Mouse (Mus musculus) MEL (cell line): ENCODE results near the gene Txndc17. TPM values are rescaled to one million over a fixed set of nuclear protein-coding genes. Genes with fewer than 3 reads are reported as not detected.

Experiments used
- DNase-seq: peaks from one replicate; pipeline ENCODE4 v3.0.0; 2011; ENCODE audit warnings: low read depth, low spot score
- H3K27ac ChIP-seq: 2 replicates; pipeline ENCODE4 v1.5.1; 2012; ENCODE audit warnings: low read depth, mild to moderate bottlenecking, control low read depth, low read length, moderate library complexity; ENCODE audit not compliant: control insufficient read depth
- H3K27me3 ChIP-seq, 2 experiments: fragments of 150-350 bp in 1 of 2; sonication (generic) in 1 of 2; 2 replicates each; pipeline ENCODE4 v1.6.1; 2012; ENCODE audit warnings: low read length in 2 of 2, mild to moderate bottlenecking in 2 of 2, improper control_type of control experiment in 1 of 2, moderate library complexity in 1 of 2; ENCODE audit not compliant: insufficient read depth in 2 of 2, control insufficient read depth in 1 of 2
- H3K36me3 ChIP-seq, 2 experiments: 2 replicates each; pipeline ENCODE4 v1.6.1; 2012 to 2014; ENCODE audit warnings: low read length in 2 of 2, improper control_type of control experiment in 1 of 2, inconsistent platforms in 1 of 2, mild to moderate bottlenecking in 1 of 2; ENCODE audit not compliant: insufficient read depth in 2 of 2, control insufficient read depth in 1 of 2
- H3K4me1 ChIP-seq, 2 experiments: fragments of 150-350 bp in 1 of 2; sonication (generic) in 1 of 2; 2 replicates each; pipeline ENCODE4 v1.6.1; 2012; ENCODE audit warnings: low read length in 2 of 2, improper control_type of control experiment in 1 of 2, mild to moderate bottlenecking in 1 of 2; ENCODE audit not compliant: insufficient read depth in 2 of 2, control insufficient read depth in 1 of 2
- H3K4me3 ChIP-seq, 2 experiments: fragments of 150-350 bp in 1 of 2; sonication (generic) in 1 of 2; 2 replicates each; pipeline ENCODE4 v1.5.1; 2012; ENCODE audit warnings: low read depth in 2 of 2, low read length in 2 of 2, mild to moderate bottlenecking in 2 of 2, moderate library complexity in 2 of 2, control low read depth in 1 of 2, improper control_type of control experiment in 1 of 2; ENCODE audit not compliant: control insufficient read depth in 1 of 2, insufficient read depth in 1 of 2
- H3K79me2 ChIP-seq: 2 replicates; pipeline ENCODE4 v1.6.1; 2012; ENCODE audit warnings: mild to moderate bottlenecking, low read length, moderate library complexity; ENCODE audit not compliant: control insufficient read depth, poor library complexity, insufficient read depth
- H3K9ac ChIP-seq: 2 replicates; pipeline ENCODE4 v1.6.1; 2012; ENCODE audit warnings: low read depth, mild to moderate bottlenecking, control low read depth, low read length, moderate library complexity; ENCODE audit not compliant: control insufficient read depth, poor library complexity, severe bottlenecking
- H3K9me3 ChIP-seq: fragments of 150-350 bp; sonication (generic); replicated peaks from 2 replicates; pipeline ENCODE4 v1.6.1; 2012; ENCODE audit warnings: mild to moderate bottlenecking, low read length, improper control_type of control experiment, moderate library complexity; ENCODE audit not compliant: insufficient read depth
- CHD2 ChIP-seq: IDR thresholded peaks from 2 replicates; pipeline ENCODE4 v1.6.1; 2011; ENCODE audit warnings: low read length, improper control_type of control experiment
- CTCF ChIP-seq, 3 experiments: IDR thresholded peaks in 2 of 3; conservative IDR thresholded peaks in 1 of 3; 2 replicates each; pipeline ENCODE4 v1.5.1; 2011 to 2012; ENCODE audit warnings: low read length in 3 of 3, low read depth in 2 of 3, mild to moderate bottlenecking in 2 of 3, improper control_type of control experiment in 1 of 3, inconsistent platforms in 1 of 3, mixed read lengths in 1 of 3, moderate library complexity in 1 of 3; ENCODE audit not compliant: control insufficient read depth in 1 of 3, insufficient read depth in 1 of 3, poor library complexity in 1 of 3, severe bottlenecking in 1 of 3
- ELF1 ChIP-seq: IDR thresholded peaks from 2 replicates; pipeline ENCODE4 v1.6.1; 2014; ENCODE audit warnings: low read depth, mild to moderate bottlenecking, inconsistent platforms, low read length, improper control_type of control experiment, moderate library complexity
- EP300 ChIP-seq, 2 experiments: IDR thresholded peaks; 2 replicates each; pipeline ENCODE4 v1.6.1; 2011; ENCODE audit warnings: improper control_type of control experiment in 2 of 2, low read length in 2 of 2, low read depth in 1 of 2, mild to moderate bottlenecking in 1 of 2
- ETS1 ChIP-seq: IDR thresholded peaks from 2 replicates; pipeline ENCODE4 v1.6.1; 2012; ENCODE audit warnings: low read depth, mild to moderate bottlenecking, inconsistent platforms, low read length, improper control_type of control experiment, moderate library complexity
- GABPA ChIP-seq: IDR thresholded peaks from 2 replicates; pipeline ENCODE4 v1.6.1; 2012; ENCODE audit warnings: low read depth, mild to moderate bottlenecking, inconsistent platforms, low read length, improper control_type of control experiment, moderate library complexity
- HCFC1 ChIP-seq: IDR thresholded peaks from 2 replicates; pipeline ENCODE4 v1.6.1; 2012; ENCODE audit warnings: low read depth, mild to moderate bottlenecking, inconsistent platforms, low read length, improper control_type of control experiment, moderate library complexity
- JUND ChIP-seq: IDR thresholded peaks from 2 replicates; pipeline ENCODE4 v1.6.1; 2011; ENCODE audit warnings: low read depth, mild to moderate bottlenecking, improper control_type of control experiment, low read length
- KAT2A ChIP-seq: conservative IDR thresholded peaks from 2 replicates; pipeline ENCODE4 v1.6.1; 2012; ENCODE audit warnings: low read depth, low read length, improper control_type of control experiment, inconsistent platforms
- MAFK ChIP-seq: IDR thresholded peaks from 2 replicates; pipeline ENCODE4 v1.6.1; 2011; ENCODE audit warnings: low read depth, mild to moderate bottlenecking, low read length, improper control_type of control experiment, borderline replicate concordance
- MAX ChIP-seq: IDR thresholded peaks from 2 replicates; pipeline ENCODE4 v1.6.1; 2011; ENCODE audit warnings: low read length, improper control_type of control experiment
- MAZ ChIP-seq: IDR thresholded peaks from 2 replicates; pipeline ENCODE4 v1.6.1; 2012; ENCODE audit warnings: low read depth, mild to moderate bottlenecking, inconsistent platforms, low read length, improper control_type of control experiment
- MYC ChIP-seq: IDR thresholded peaks from 2 replicates; pipeline ENCODE4 v1.6.1; 2011; ENCODE audit warnings: low read depth, mild to moderate bottlenecking, low read length, improper control_type of control experiment, moderate library complexity
- NELFE ChIP-seq: IDR thresholded peaks from 2 replicates; pipeline ENCODE4 v1.6.1; 2011; ENCODE audit warnings: low read depth, low read length, improper control_type of control experiment
- NRF1 ChIP-seq: IDR thresholded peaks from 2 replicates; pipeline ENCODE4 v1.6.1; 2014; ENCODE audit warnings: low read depth, mild to moderate bottlenecking, inconsistent platforms, low read length, improper control_type of control experiment, moderate library complexity; ENCODE audit not compliant: poor library complexity, insufficient read depth, severe bottlenecking
- POLR2A ChIP-seq, 2 experiments: IDR thresholded peaks; 2 replicates each; pipeline ENCODE4 v1.6.1; 2011 to 2012; ENCODE audit warnings: low read length in 2 of 2, mild to moderate bottlenecking in 2 of 2, control low read depth in 1 of 2, improper control_type of control experiment in 1 of 2, low read depth in 1 of 2, moderate library complexity in 1 of 2; ENCODE audit not compliant: control insufficient read depth in 1 of 2, insufficient read depth in 1 of 2, poor library complexity in 1 of 2
- POLR2AphosphoS2 ChIP-seq: IDR thresholded peaks from 2 replicates; pipeline ENCODE4 v1.6.1; 2011; ENCODE audit warnings: low read length, improper control_type of control experiment
- SIN3A ChIP-seq: IDR thresholded peaks from 2 replicates; pipeline ENCODE4 v1.6.1; 2012; ENCODE audit warnings: low read length, improper control_type of control experiment, inconsistent platforms
- TAL1 ChIP-seq: IDR thresholded peaks from 2 replicates; pipeline ENCODE4 v1.6.1; 2012; ENCODE audit warnings: mild to moderate bottlenecking, inconsistent platforms, low read length, moderate library complexity, mixed read lengths
- TBP ChIP-seq: IDR thresholded peaks from 2 replicates; pipeline ENCODE4 v1.8.0; 2011; ENCODE audit warnings: low read depth, low read length, improper control_type of control experiment
- TCF12 ChIP-seq: IDR thresholded peaks from 2 replicates; pipeline ENCODE4 v1.6.1; 2014; ENCODE audit warnings: low read depth, mild to moderate bottlenecking, inconsistent platforms, low read length, improper control_type of control experiment, moderate library complexity
- USF1 ChIP-seq: IDR thresholded peaks from 2 replicates; pipeline ENCODE4 v1.6.1; 2014; ENCODE audit warnings: low read depth, mild to moderate bottlenecking, inconsistent platforms, low read length, improper control_type of control experiment, moderate library complexity
- ZC3H11A ChIP-seq: IDR thresholded peaks from 2 replicates; pipeline ENCODE4 v1.6.1; 2012; ENCODE audit warnings: low read depth, mild to moderate bottlenecking, inconsistent platforms, low read length, improper control_type of control experiment
- ZMIZ1 ChIP-seq: IDR thresholded peaks from 2 replicates; pipeline ENCODE4 v1.6.1; 2012; ENCODE audit warnings: low read depth, mild to moderate bottlenecking, inconsistent platforms, low read length, improper control_type of control experiment, moderate library complexity
- ZNF384 ChIP-seq: IDR thresholded peaks from 2 replicates; pipeline ENCODE4 v1.6.1; 2012; ENCODE audit warnings: low read depth, mild to moderate bottlenecking, inconsistent platforms, low read length, improper control_type of control experiment
- polyA plus RNA-seq, 2 experiments: library from polyadenylated mRNA; stranded (reverse) in 1 of 2; unstranded in 1 of 2; fragments of >175 nt in 1 of 2; fragments of >200 nt in 1 of 2; gene quantifications; 2 replicates each; pipeline versions ENCODE4 v1.2.1 to v1.2.4; 2012; ENCODE audit warnings: low replicate concordance in 2 of 2, low read depth in 1 of 2; ENCODE audit not compliant: insufficient read length in 2 of 2, insufficient read depth in 1 of 2, missing spikeins in 1 of 2
- total RNA-seq: library from RNA; depleted of rRNA; stranded (reverse); fragments of 300-350 nt; gene quantifications from 2 replicates; pipeline ENCODE4 v1.2.3, GENCODE M21; 2012

Txndc17 gene
- total and polyA plus RNA-seq, 3 experiments, result 194 to 196 TPM; not detected in 1

- peak; percentile 60 for TF ChIP-seq ZNF384
- no peak for TF ChIP-seq TAL1
These were observed 559 bp downstream of the Txndc17 start (continued) for GRCm38 (mm10) chr11:72207834-72208377.

GRCm38 (mm10) chr11:72214591-72215409 lies 7.5 kb downstream of the Txndc17 start:
- peak overlapping the region; percentile 64 for H3K9ac ChIP-seq
- peaks cover 0 to 4% of the 10 kb centered on the region in 2 experiments; a peak in 2 of 4 replicates for H3K36me3 ChIP-seq
- H3K79me2 ChIP-seq, result peaks cover 3% of the 10 kb centered on the region
- peak; percentile 99 for DNase-seq
- H3K4me1 ChIP-seq, result peaks cover 0 to 7% of the 10 kb centered on the region in 2 experiments; a peak in 2 of 4 replicates
- no peaks in the 10 kb centered on the region for H3K27me3 ChIP-seq
- H3K27ac ChIP-seq, result no peak overlapping the region
- H3K9me3 ChIP-seq, result no peaks in the 10 kb centered on the region
- H3K4me3 ChIP-seq, result peak overlapping the region; percentile 87 to 90
- peak; percentile 57 for TF ChIP-seq TCF12
- TF ChIP-seq ETS1, result peak; percentile 70
- peak; percentile 63; the same call in 1 of the 2 replicates for TF ChIP-seq NELFE
- peak; percentile 95 for TF ChIP-seq SIN3A
- peak; percentile 61 to 79; a peak in 3 of 4 replicates for TF ChIP-seq POLR2A (IDR thresholded peaks at IDR 0.05; ENCODE audit: control insufficient read depth in 1 of 2, insufficient read depth in 1 of 2, low read depth in 1 of 2, low read length in 2 of 2, poor library complexity in 1 of 2)
- no peak; the same call in 1 of the 2 replicates for TF ChIP-seq KAT2A
- peak; percentile 53; the same call in 1 of the 2 replicates for TF ChIP-seq USF1
- TF ChIP-seq ZC3H11A, result no peak
- peak; percentile 42; the same call in 1 of the 2 replicates for TF ChIP-seq TBP
- no peak for TF ChIP-seq MAZ
- TF ChIP-seq EP300 (IDR thresholded peaks at IDR 0.05; ENCODE audit: low read depth in 1 of 2, low read length in 2 of 2), result peak in 1 of 2 experiments; percentile 3; a peak in 1 of 4 replicates
- TF ChIP-seq POLR2AphosphoS2, result peak; percentile 71; the same call in 1 of the 2 replicates
- TF ChIP-seq MYC, result peak; percentile 70; the same call in 1 of the 2 replicates
- no peak for TF ChIP-seq JUND
- peak; percentile 36; the same call in 1 of the 2 replicates for TF ChIP-seq ZMIZ1
- TF ChIP-seq MAFK, result no peak
- no peak for TF ChIP-seq TAL1
- no peak for TF ChIP-seq CTCF (IDR thresholded peaks at IDR 0.05 in 2 of 3, conservative IDR thresholded peaks at IDR 0.05 in 1 of 3; ENCODE audit: control insufficient read depth in 1 of 3, insufficient read depth in 1 of 3, low read depth in 2 of 3, low read length in 3 of 3, poor library complexity in 1 of 3, severe bottlenecking in 1 of 3)
- peak; percentile 79 for TF ChIP-seq NRF1
- TF ChIP-seq ELF1, result peak; percentile 91
- TF ChIP-seq CHD2, result no peak
- peak; percentile 68 for TF ChIP-seq MAX
- TF ChIP-seq GABPA, result peak; percentile 82; the same call in 1 of the 2 replicates
- TF ChIP-seq HCFC1, result peak; percentile 89
